Mouse (Mus musculus): ENCODE data around the gene Ethe1. TPM values are rescaled to one million over a fixed set of nuclear protein-coding genes. Genes with fewer than 3 reads are reported as not detected.
A peak's percentile ranks its signal among the peaks of the same experiment; 100 is the strongest.

Gene Ethe1
- 43.7 and 43.8 TPM in 2 replicates for polyA plus RNA-seq (2015; fragmentation: Nextera tagmentation; extraction: Ambion mirVana)

DNA sequence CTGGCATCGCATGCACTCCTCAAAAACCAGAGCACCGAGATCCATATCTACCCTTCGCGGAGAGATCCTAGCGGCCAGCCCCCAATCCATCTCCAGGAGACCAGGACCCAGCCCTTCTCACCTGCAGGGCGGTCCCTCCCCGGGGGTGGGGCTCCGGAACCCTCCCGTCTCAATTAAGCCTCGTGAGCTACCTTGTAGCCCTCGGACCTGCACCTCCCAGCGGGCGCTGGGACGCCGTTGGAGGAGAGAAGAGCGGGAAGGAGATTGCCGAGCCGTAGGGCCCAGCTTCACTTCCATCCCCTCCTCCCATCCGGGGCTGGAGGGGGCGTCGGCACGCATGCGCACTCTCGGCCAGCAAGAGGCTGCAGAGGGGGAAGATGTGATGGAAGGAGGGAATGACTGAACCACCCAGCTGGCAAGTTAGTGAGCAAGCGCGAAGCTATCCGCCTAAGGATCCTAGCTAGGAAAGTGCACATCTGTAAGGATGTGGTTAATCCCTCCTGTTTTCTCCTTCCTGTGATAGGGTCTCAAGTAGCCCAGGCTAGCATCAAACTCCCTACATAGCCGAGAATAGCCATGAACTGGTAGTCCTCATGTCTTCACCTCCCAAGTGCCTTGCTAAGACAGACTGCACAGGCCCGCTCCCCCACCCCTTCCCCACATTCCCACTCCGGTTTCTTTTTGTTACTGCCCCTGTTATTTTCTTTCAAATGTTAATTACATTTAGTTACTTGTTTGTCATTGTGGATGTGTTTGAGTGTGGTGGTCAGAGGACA is at the start of gene Ethe1, which contains the start of gene Zfp575:
Gene Ethe1, plus strand, starts transcription at position 214 of the 776 bp plus-strand sequence.
Gene Zfp575, minus strand, starts transcription at position 312 of the 776 bp plus-strand sequence.
- DNase-seq (ENCODE audit: low spot score) (peak; percentile 80), ATAC-seq (replicated peaks; ENCODE audit: low FRiP score, low read depth) (0 out of 2 replicates have a peak, but pooled peaks have one; percentile 12)
- H3K9me3 ChIP-seq (replicated peaks; ENCODE audit: low read length) = no peaks in the 10 kb centered on the region
- TF ChIP-seq CTCF (IDR thresholded peaks at IDR 0.05; ENCODE audit: low read depth) = no peak
- no peaks in the 10 kb centered on the region for H3K36me3 ChIP-seq (ENCODE audit: insufficient read depth, low read length)
- H3K4me1 ChIP-seq (replicated peaks; ENCODE audit: insufficient read depth, low read length) = 0 out of 2 replicates have a peak, but pooled peaks cover 4% of the 10 kb centered on the region
- H3K4me3 ChIP-seq (replicated peaks; ENCODE audit: low read depth, low read length) = peak within 1 kb of the TSS; percentile 41
- no peak within 1 kb of the TSS for H3K27ac ChIP-seq
- 8% methylated on average over 30 of the region's 30 CpGs for WGBS
- peak within 1 kb of the TSS; percentile 64 for H3K9ac ChIP-seq (ENCODE audit: low read depth, low read length)
- peak within 1 kb of the TSS; percentile 62 for H3K4me2 ChIP-seq (ENCODE audit: low read length)
- 0 out of 2 replicates have a peak, but pooled peaks cover 3% of the 10 kb centered on the region for H3K27me3 ChIP-seq (ENCODE audit: insufficient read depth, low read length)

DNA sequence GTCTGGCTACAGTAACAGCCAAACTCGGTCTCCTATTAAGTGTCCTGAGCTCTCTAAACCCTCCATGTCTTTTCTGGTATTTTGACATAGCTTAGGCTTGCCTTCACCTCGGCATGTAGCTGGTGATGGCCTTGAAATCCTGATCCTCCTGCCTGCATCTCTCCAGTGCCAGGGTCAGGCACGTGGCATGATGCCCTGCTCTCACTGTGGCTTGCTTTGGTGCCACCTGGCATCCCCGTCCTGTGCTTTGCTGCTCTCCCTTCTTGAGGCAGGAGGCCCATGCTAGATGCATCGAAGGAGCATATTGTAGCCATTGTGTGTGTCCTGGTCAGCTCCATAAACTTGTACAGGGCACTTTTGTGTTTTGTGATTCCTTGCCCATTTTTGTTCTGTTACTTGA is 49.8 kb upstream of the Ethe1 start:
- DNase-seq (ENCODE audit: low spot score) (peak; percentile 21), ATAC-seq (replicated peaks; ENCODE audit: low FRiP score, low read depth) (0 out of 2 replicates have a peak, but pooled peaks have one; percentile 11)
- Histone ChIP-seq H3K4me1 (replicated peaks; ENCODE audit: insufficient read depth, low read length) (peaks cover 11% of the 10 kb centered on the region), H3K27ac (peak overlapping the region; percentile 36; the same call in 1 of the 2 replicates), H3K4me3 (replicated peaks; ENCODE audit: low read depth, low read length) (no peak overlapping the region), H3K36me3 (ENCODE audit: insufficient read depth, low read length) (peaks cover 17% of the 10 kb centered on the region), H3K27me3 (ENCODE audit: insufficient read depth, low read length) (no peaks in the 10 kb centered on the region), H3K9me3 (replicated peaks; ENCODE audit: low read length) (no peaks in the 10 kb centered on the region), H3K4me2 (ENCODE audit: low read length) (no peak overlapping the region), H3K9ac (ENCODE audit: low read depth, low read length) (0 out of 2 replicates have a peak overlapping the region, but pooled peaks have one; percentile 5)
- 47% methylated on average over 5 of the region's 5 CpGs for WGBS
- no peak for TF ChIP-seq CTCF (IDR thresholded peaks at IDR 0.05; ENCODE audit: low read depth)

DNA sequence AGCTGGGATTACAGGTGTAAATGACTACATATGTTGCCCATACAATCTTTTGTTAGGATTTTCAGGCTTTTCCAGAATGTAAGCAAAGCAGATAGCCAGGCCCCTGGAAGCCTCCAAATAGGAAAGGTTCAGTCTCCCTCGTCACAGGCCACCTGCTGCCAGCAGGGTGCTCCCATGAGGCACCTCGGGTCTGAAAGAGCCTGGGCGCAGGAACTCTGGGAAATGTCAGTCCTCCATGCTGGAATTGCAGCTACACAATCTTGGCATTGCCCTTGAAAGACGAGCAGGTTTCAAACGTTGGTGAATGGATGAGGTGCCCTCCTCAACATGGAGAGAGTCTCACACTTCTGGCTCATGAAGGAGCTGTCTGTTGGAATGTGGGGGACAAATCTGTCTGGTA is 49.2 kb upstream of the Ethe1 start:
- Histone ChIP-seq H3K4me3 (replicated peaks; ENCODE audit: low read depth, low read length) (no peak overlapping the region), H3K9me3 (replicated peaks; ENCODE audit: low read length) (no peaks in the 10 kb centered on the region), H3K27ac (no peak overlapping the region), H3K9ac (ENCODE audit: low read depth, low read length) (0 out of 2 replicates have a peak overlapping the region, but pooled peaks have one; percentile 13), H3K4me1 (replicated peaks; ENCODE audit: insufficient read depth, low read length) (peaks cover 11% of the 10 kb centered on the region), H3K4me2 (ENCODE audit: low read length) (no peak overlapping the region), H3K36me3 (ENCODE audit: insufficient read depth, low read length) (peaks cover 16% of the 10 kb centered on the region), H3K27me3 (ENCODE audit: insufficient read depth, low read length) (no peaks in the 10 kb centered on the region)
- DNase-seq (ENCODE audit: low spot score) (no peak), ATAC-seq (replicated peaks; ENCODE audit: low FRiP score, low read depth) (no peak)
- TF ChIP-seq CTCF (IDR thresholded peaks at IDR 0.05; ENCODE audit: low read depth) = peak; percentile 38; the same call in 1 of the 2 replicates
- WGBS = 40% methylated on average over 5 of the region's 5 CpGs

DNA sequence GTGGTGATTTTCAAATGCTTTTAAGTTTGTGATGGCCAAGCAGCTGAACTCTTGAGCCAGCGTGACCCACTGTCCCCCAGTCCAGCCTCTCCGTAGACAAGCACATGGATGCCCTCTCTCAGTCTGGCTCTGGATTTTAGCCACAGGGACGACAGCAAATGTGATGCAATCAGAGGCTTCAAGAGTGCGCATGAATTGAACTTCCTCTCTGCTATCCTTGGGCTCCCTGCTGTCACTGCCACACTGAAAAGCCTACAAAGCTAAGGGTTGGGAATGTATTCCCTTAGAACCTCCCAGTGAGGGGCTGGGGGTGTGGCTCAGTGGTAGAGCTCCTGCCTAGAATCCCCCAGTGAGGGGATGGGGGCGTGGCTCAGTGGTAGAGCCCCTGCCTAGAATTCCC is 48.6 kb upstream of the Ethe1 start:
- DNase-seq (ENCODE audit: low spot score) (no peak), ATAC-seq (replicated peaks; ENCODE audit: low FRiP score, low read depth) (no peak)
- Histone ChIP-seq H3K4me3 (replicated peaks; ENCODE audit: low read depth, low read length) (no peak overlapping the region), H3K36me3 (ENCODE audit: insufficient read depth, low read length) (peaks cover 10% of the 10 kb centered on the region), H3K4me2 (ENCODE audit: low read length) (no peak overlapping the region), H3K4me1 (replicated peaks; ENCODE audit: insufficient read depth, low read length) (peaks cover 11% of the 10 kb centered on the region), H3K27me3 (ENCODE audit: insufficient read depth, low read length) (no peaks in the 10 kb centered on the region), H3K9me3 (replicated peaks; ENCODE audit: low read length) (no peaks in the 10 kb centered on the region), H3K27ac (no peak overlapping the region), H3K9ac (ENCODE audit: low read depth, low read length) (no peak overlapping the region)
- TF ChIP-seq CTCF (IDR thresholded peaks at IDR 0.05; ENCODE audit: low read depth) = no peak
- WGBS = 86% methylated on average over 5 of the region's 5 CpGs

DNA sequence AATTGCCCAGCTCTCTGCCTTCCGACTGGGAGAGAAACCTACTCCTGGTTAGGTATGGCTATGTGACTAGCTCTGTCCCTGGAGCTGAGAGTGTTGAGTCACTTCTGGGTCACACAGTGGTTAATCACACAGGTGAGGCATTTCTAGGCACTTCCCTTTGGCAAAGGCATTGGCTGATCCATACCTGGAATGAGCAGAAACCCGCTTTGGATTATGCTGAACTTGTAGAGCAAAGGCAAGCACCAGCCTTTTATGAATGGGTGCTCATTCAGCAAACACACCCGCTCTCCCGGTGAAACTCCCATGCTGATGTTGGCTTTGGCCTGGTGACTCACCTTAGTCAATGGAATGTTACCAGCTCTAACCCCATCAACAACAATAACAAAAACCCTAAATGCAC is 47.7 kb upstream of the Ethe1 start:
- H3K27ac ChIP-seq = no peak overlapping the region
- H3K27me3 ChIP-seq (ENCODE audit: insufficient read depth, low read length) = no peaks in the 10 kb centered on the region
- ATAC-seq (replicated peaks; ENCODE audit: low FRiP score, low read depth) (no peak), DNase-seq (ENCODE audit: low spot score) (no peak)
- H3K4me1 ChIP-seq (replicated peaks; ENCODE audit: insufficient read depth, low read length) = peaks cover 11% of the 10 kb centered on the region; the same call in 1 of the 2 replicates
- H3K36me3 ChIP-seq (ENCODE audit: insufficient read depth, low read length) = peaks cover under 1% of the 10 kb centered on the region
- H3K4me3 ChIP-seq (replicated peaks; ENCODE audit: low read depth, low read length) = no peak overlapping the region
- H3K9me3 ChIP-seq (replicated peaks; ENCODE audit: low read length) = no peaks in the 10 kb centered on the region
- no peak for TF ChIP-seq CTCF (IDR thresholded peaks at IDR 0.05; ENCODE audit: low read depth)
- no peak overlapping the region for H3K4me2 ChIP-seq (ENCODE audit: low read length)
- H3K9ac ChIP-seq (ENCODE audit: low read depth, low read length) = no peak overlapping the region
- WGBS = 91% methylated on average over 4 of the region's 4 CpGs

DNA sequence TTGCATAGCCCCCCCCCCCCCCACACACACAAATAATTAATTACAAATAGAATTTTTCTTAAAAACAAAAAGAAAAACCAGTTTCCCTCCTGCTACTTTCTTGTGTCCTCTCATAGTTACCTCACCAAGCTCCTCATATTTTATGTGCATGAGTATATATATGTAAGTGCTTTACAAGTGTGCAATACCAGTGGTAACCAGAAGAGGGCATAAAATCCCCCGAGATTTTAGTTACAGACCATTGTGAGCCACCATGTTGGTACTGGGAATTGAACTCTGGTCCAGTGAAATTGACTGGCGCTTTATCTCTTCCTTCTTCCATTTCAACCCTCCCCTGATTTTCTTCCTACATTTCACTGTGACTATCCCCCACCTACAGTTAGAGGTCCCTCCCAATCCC is 42.8 kb upstream of the Ethe1 start:
- Histone ChIP-seq H3K9ac (ENCODE audit: low read depth, low read length) (no peak overlapping the region), H3K4me2 (ENCODE audit: low read length) (no peak overlapping the region), H3K36me3 (ENCODE audit: insufficient read depth, low read length) (peaks cover 3% of the 10 kb centered on the region; the same call in 1 of the 2 replicates), H3K9me3 (replicated peaks; ENCODE audit: low read length) (no peaks in the 10 kb centered on the region), H3K27me3 (ENCODE audit: insufficient read depth, low read length) (no peaks in the 10 kb centered on the region), H3K4me3 (replicated peaks; ENCODE audit: low read depth, low read length) (no peak overlapping the region), H3K27ac (no peak overlapping the region), H3K4me1 (replicated peaks; ENCODE audit: insufficient read depth, low read length) (peaks cover 7% of the 10 kb centered on the region)
- 77% methylated on average over 2 of the region's 2 CpGs for WGBS
- DNase-seq (ENCODE audit: low spot score) (no peak), ATAC-seq (replicated peaks; ENCODE audit: low FRiP score, low read depth) (no peak)
- peak; percentile 41; the same call in 1 of the 2 replicates for TF ChIP-seq CTCF (IDR thresholded peaks at IDR 0.05; ENCODE audit: low read depth)

Data from kidney, postnatal 0 days (tissue).